ENCODE assay signal across 9 mouse cellular contexts in genomic region chr3:10085396-10086119, GRCm38 (mm10). TPM values are rescaled to one million over a fixed set of nuclear protein-coding genes. Genes with fewer than 3 reads are reported as not detected.
DNase-seq lines count a peak whose midpoint lies in the region; ATAC-seq lines count a peak whose summit lies in the region.
"Had no signal": no experiment of that assay in that cellular context is flagged by ENCODE, and none has a peak within 500 bp of the region (broad histone marks: within the 10 kb centered on the region; RNA-seq: fewer than 3 reads in every experiment).

No protein-coding gene starts in this region.

- no peaks in the 10 kb centered on the region for H3K27me3 ChIP-seq in kidney, embryonic 14.5 days (ENCODE audit: control insufficient read depth, insufficient read depth, low read length)

- H3K9me3 ChIP-seq in kidney, embryonic 14.5 days (ENCODE audit: control insufficient read depth, low read length), result no peaks in the 10 kb centered on the region

- no peaks in the 10 kb centered on the region for H3K4me1 ChIP-seq in kidney, embryonic 14.5 days (ENCODE audit: control insufficient read depth, insufficient read depth, low read length)
- H3K4me1 ChIP-seq: forebrain, embryonic 10.5 days had no signal

- no peak overlapping the region for H3K4me2 ChIP-seq in kidney, embryonic 14.5 days (replicated peaks; ENCODE audit: low read depth, low read length)

- H3K27ac ChIP-seq in kidney, embryonic 14.5 days (ENCODE audit: low read depth, low read length), result no peak overlapping the region
- H3K27ac ChIP-seq: forebrain, embryonic 10.5 days had no signal

- H3K4me3 ChIP-seq in kidney, embryonic 14.5 days (ENCODE audit: low read length), result no peak overlapping the region
- H3K4me3 ChIP-seq: forebrain, embryonic 10.5 days had no signal

- DNase-seq in kidney, postnatal 25 days, result peak; percentile 39 to 55
- DNase-seq in adrenal gland, adult 18-20 months (ENCODE audit: low spot score in 2 of 2), result peak; percentile 31 to 47
- peak; percentile 43 for DNase-seq in fat pad, adult 2 months (ENCODE audit: extremely low read depth, low read depth, low spot score)
- peak; percentile 45 for DNase-seq in lung, postnatal 14 days
- DNase-seq in spleen, postnatal 36 days (ENCODE audit: low spot score in 2 of 2), result no peak
- DNase-seq in layer of hippocampus, postnatal 14 days (ENCODE audit: low spot score in 2 of 2), result no peak
- DNase-seq: cerebellum, adult 11 months had no signal

- no peak for ATAC-seq in kidney, embryonic 14.5 days (ENCODE audit: low FRiP score, low TSS enrichment)

- H3K9ac ChIP-seq in kidney, embryonic 14.5 days (ENCODE audit: low read depth, low read length), result no peak overlapping the region

- H3K36me3 ChIP-seq in kidney, embryonic 14.5 days (ENCODE audit: control insufficient read depth, insufficient read depth, low read length), result no peaks in the 10 kb centered on the region
- H3K36me3 ChIP-seq: forebrain, embryonic 10.5 days had no signal

- WGBS in kidney, embryonic 14.5 days, result 78% methylated on average over 7 of the region's 7 CpGs

RNA-seq across cellular contexts. Expression of gene Gm9833, which starts 2.4 kb away (rescaled TPM):
- 1.4 and 4.0 TPM in 2 replicates for polyA plus RNA-seq in kidney, embryonic 14.5 days (2014; fragmentation: Nextera tagmentation; extraction: Ambion mirVana)
- total RNA-seq in adrenal gland, adult 18-20 months (2021), result 1 to 10 TPM; 3.0 to 3.8 TPM
- total RNA-seq in layer of hippocampus, postnatal 14 days (2021), result 10 to 100 TPM; 11.5 to 11.9 TPM

Comparison
In these comparisons a context has a peak if more than half of its experiments do, and no peak if none do; other contexts are left out.
1. DNase-seq: peak in kidney, postnatal 25 days (2 of 2), adrenal gland, adult 18-20 months (2 of 2), fat pad, adult 2 months (single experiment) and lung, postnatal 14 days (single experiment); none in spleen, postnatal 36 days (0 of 2) and layer of hippocampus, postnatal 14 days (0 of 2).